Mouse (Mus musculus) neural tube, embryonic 14.5 days (tissue): ENCODE measurements around the gene Ercc2. TPM values are rescaled to one million over a fixed set of nuclear protein-coding genes. Genes with fewer than 3 reads are reported as not detected.

Experiments used
- ATAC-seq: fragments of 200-750 bp; cut with Nextera tagmentation; 2 replicates; pipeline ENCODE4 v1.8.0; 2017; ENCODE audit warnings: low read depth, mild to moderate bottlenecking, moderate TSS enrichment, moderate library complexity
- H3K27ac ChIP-seq: fragments of 300-500 bp; sonication (generic); 2 replicates; pipeline ENCODE4 v1.5.1; 2014; ENCODE audit warnings: low read depth, mild to moderate bottlenecking, control low read depth, low read length, moderate library complexity, mixed read lengths
- H3K27me3 ChIP-seq: fragments of 300-500 bp; sonication (generic); 2 replicates; pipeline ENCODE4 v1.6.1; 2014; ENCODE audit warnings: low read length; ENCODE audit not compliant: control insufficient read depth, insufficient read depth
- H3K36me3 ChIP-seq: fragments of 300-500 bp; sonication (generic); 2 replicates; pipeline ENCODE4 v1.6.1; 2014; ENCODE audit warnings: low read length, mixed read lengths; ENCODE audit not compliant: control insufficient read depth, insufficient read depth
- H3K4me1 ChIP-seq: fragments of 300-500 bp; sonication (generic); 2 replicates; pipeline ENCODE4 v1.6.1; 2014; ENCODE audit warnings: low read length; ENCODE audit not compliant: control insufficient read depth, insufficient read depth
- H3K4me2 ChIP-seq: fragments of 300-500 bp; sonication (generic); 2 replicates; pipeline ENCODE4 v1.6.1; 2014; ENCODE audit warnings: mild to moderate bottlenecking, low read depth, low read length, control low read depth
- H3K4me3 ChIP-seq: fragments of 300-500 bp; sonication (generic); 2 replicates; pipeline ENCODE4 v1.5.1; 2014; ENCODE audit warnings: low read depth, low read length, control low read depth, mixed read lengths
- H3K9ac ChIP-seq: fragments of 300-500 bp; sonication (generic); replicated peaks from 2 replicates; pipeline ENCODE4 v1.6.1; 2014; ENCODE audit warnings: low read depth, mild to moderate bottlenecking, control low read depth, low read length, mixed read lengths
- H3K9me3 ChIP-seq: fragments of 300-500 bp; sonication (generic); 2 replicates; pipeline ENCODE4 v1.6.1; 2016; ENCODE audit warnings: low read length; ENCODE audit not compliant: control insufficient read depth
- WGBS: fragments of 180-500 bp; shearing (Covaris S2); extraction: QIAGEN DNeasy Blood & Tissue Kit; methylation state at CpG from one replicate; pipeline ENCODE4 v1.1.7; 2014; 5-methylcytosine and 5-hydroxymethylcytosine counted together
- polyA plus RNA-seq: library from polyadenylated mRNA; unstranded; fragments of >200 nt; fragmentation: Nextera tagmentation; extraction: Ambion mirVana; gene quantifications from 2 replicates; pipeline ENCODE4 v1.2.1, GENCODE M21; 2014

The Ercc2 gene
- polyA plus RNA-seq, 1 experiment from 2014 or later: 11.4 TPM

- H3K27ac ChIP-seq: no peak overlapping the region
- no peaks in the 10 kb centered on the region for H3K27me3 ChIP-seq
- H3K4me1 ChIP-seq: no peaks in the 10 kb centered on the region
- no peak overlapping the region for H3K4me2 ChIP-seq
- 74% methylated on average over 6 of the region's 6 CpGs for WGBS
- ATAC-seq: no peak
- H3K9me3 ChIP-seq: no peaks in the 10 kb centered on the region
- peaks cover 47% of the 10 kb centered on the region for H3K36me3 ChIP-seq
- no peak overlapping the region for H3K9ac ChIP-seq
- H3K4me3 ChIP-seq: no peak overlapping the region
Measured at GRCm38 (mm10) chr7:19426349-19426748, 44.5 kb downstream of the Ercc2 start.

GRCm38 (mm10) chr7:19426888-19427287, 45.1 kb downstream of the Ercc2 start:
- H3K9ac ChIP-seq: no peak overlapping the region
- no peak for ATAC-seq
- H3K4me1 ChIP-seq: no peaks in the 10 kb centered on the region
- H3K27ac ChIP-seq: no peak overlapping the region
- H3K27me3 ChIP-seq: no peaks in the 10 kb centered on the region
- peaks cover 52% of the 10 kb centered on the region for H3K36me3 ChIP-seq
- no peak overlapping the region for H3K4me2 ChIP-seq
- H3K9me3 ChIP-seq: no peaks in the 10 kb centered on the region
- no peak overlapping the region for H3K4me3 ChIP-seq
- 90% methylated on average over 6 of the region's 6 CpGs for WGBS

- 61% methylated on average over 15 of the region's 15 CpGs for WGBS
- Histone ChIP-seq H3K27me3 (no peaks in the 10 kb centered on the region), H3K4me2 (no peak overlapping the region), H3K4me3 (no peak overlapping the region), H3K27ac (no peak overlapping the region), H3K4me1 (no peaks in the 10 kb centered on the region), H3K36me3 (peaks cover 64% of the 10 kb centered on the region), H3K9me3 (no peaks in the 10 kb centered on the region), H3K9ac (no peak overlapping the region)
- ATAC-seq: no peak
Measured at GRCm38 (mm10) chr7:19427999-19428650, 46.3 kb downstream of the Ercc2 start.

- H3K27me3 ChIP-seq: no peaks in the 10 kb centered on the region
- no peak overlapping the region for H3K4me3 ChIP-seq
- no peak overlapping the region for H3K9ac ChIP-seq
- H3K9me3 ChIP-seq: no peaks in the 10 kb centered on the region
- no peak overlapping the region for H3K27ac ChIP-seq
- H3K36me3 ChIP-seq: peaks cover 78% of the 10 kb centered on the region
- H3K4me2 ChIP-seq: no peak overlapping the region
- WGBS: 77% methylated on average over 8 of the region's 8 CpGs
- H3K4me1 ChIP-seq: no peaks in the 10 kb centered on the region
- ATAC-seq: no peak
Measured at GRCm38 (mm10) chr7:19429726-19430125, 47.9 kb downstream of the Ercc2 start.

GRCm38 (mm10) chr7:19430402-19430801, 48.6 kb downstream of the Ercc2 start:
- no peak overlapping the region for H3K4me2 ChIP-seq
- H3K9ac ChIP-seq: no peak overlapping the region
- ATAC-seq: no peak
- H3K27me3 ChIP-seq: no peaks in the 10 kb centered on the region
- H3K4me3 ChIP-seq: no peak overlapping the region
- 94% methylated on average over 6 of the region's 6 CpGs for WGBS
- H3K36me3 ChIP-seq: peaks cover 75% of the 10 kb centered on the region
- no peak overlapping the region for H3K27ac ChIP-seq
- H3K4me1 ChIP-seq: no peaks in the 10 kb centered on the region
- H3K9me3 ChIP-seq: no peaks in the 10 kb centered on the region

GRCm38 (mm10) chr7:19432475-19432874, 50.7 kb downstream of the Ercc2 start:
- no peak overlapping the region for H3K9ac ChIP-seq
- H3K36me3 ChIP-seq: peaks cover 69% of the 10 kb centered on the region
- WGBS: 100% methylated on average over 2 of the region's 2 CpGs
- no peaks in the 10 kb centered on the region for H3K27me3 ChIP-seq
- ATAC-seq: no peak
- no peak overlapping the region for H3K27ac ChIP-seq
- H3K4me2 ChIP-seq: no peak overlapping the region
- no peak overlapping the region for H3K4me3 ChIP-seq
- no peaks in the 10 kb centered on the region for H3K9me3 ChIP-seq
- H3K4me1 ChIP-seq: no peaks in the 10 kb centered on the region

DNA sequence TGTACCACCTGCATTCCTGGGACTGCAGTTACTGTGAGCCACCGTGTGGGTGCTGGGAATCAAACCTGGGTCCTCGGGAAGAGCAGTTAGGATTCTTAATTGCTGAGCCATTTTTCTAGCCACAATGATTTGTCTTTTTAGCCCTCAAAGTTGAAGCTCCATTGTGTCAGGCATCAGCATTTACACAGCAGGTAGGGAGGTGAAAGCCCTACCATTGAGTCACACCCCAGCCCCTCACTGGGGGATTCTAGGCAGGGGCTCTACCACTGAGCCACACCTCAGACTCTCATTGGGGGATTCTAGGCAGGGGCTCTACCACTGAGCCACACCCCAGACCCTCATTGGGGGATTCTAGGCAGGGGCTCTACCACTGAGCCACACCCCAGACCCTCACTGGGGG, 54.5 kb downstream of the Ercc2 start:
- Histone ChIP-seq H3K27me3 (no peaks in the 10 kb centered on the region), H3K4me1 (no peaks in the 10 kb centered on the region), H3K4me2 (no peak overlapping the region), H3K9me3 (no peaks in the 10 kb centered on the region), H3K9ac (no peak overlapping the region), H3K27ac (no peak overlapping the region), H3K4me3 (no peak overlapping the region), H3K36me3 (peaks cover 57% of the 10 kb centered on the region)
- no peak for ATAC-seq
- WGBS: 93% methylated on average over 2 of the region's 2 CpGs

DNA sequence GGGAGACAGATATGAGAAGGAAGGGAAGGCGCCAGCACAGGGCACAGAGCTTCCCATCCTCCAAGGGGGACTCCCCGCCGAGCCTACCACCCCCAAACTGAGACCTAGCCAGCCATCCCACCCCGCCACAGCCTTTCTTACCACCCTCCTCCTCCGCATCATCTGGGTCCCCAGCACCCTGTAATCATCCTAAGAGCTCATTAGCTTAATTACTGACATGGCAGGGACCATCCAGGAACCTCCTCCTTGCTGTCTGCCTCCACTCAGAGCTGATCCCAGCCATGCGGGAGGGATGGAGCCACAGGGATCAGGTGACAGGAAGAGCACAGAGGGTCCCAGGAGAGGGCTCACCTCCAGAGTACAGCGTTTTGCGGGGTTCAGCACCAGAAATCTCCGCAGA, 55.2 kb downstream of the Ercc2 start:
- no peaks in the 10 kb centered on the region for H3K27me3 ChIP-seq
- ATAC-seq: no peak
- no peak overlapping the region for H3K4me3 ChIP-seq
- peaks cover 49% of the 10 kb centered on the region for H3K36me3 ChIP-seq
- no peaks in the 10 kb centered on the region for H3K4me1 ChIP-seq
- no peak overlapping the region for H3K4me2 ChIP-seq
- H3K27ac ChIP-seq: no peak overlapping the region
- no peak overlapping the region for H3K9ac ChIP-seq
- WGBS: 81% methylated on average over 9 of the region's 9 CpGs
- no peaks in the 10 kb centered on the region for H3K9me3 ChIP-seq

GRCm38 (mm10) chr7:19441448-19442091, 59.8 kb downstream of the Ercc2 start:
- WGBS: 80% methylated on average over 9 of the region's 9 CpGs
- Histone ChIP-seq H3K9me3 (no peaks in the 10 kb centered on the region), H3K4me1 (no peaks in the 10 kb centered on the region), H3K36me3 (peaks cover 36% of the 10 kb centered on the region), H3K27me3 (no peaks in the 10 kb centered on the region), H3K27ac (no peak overlapping the region), H3K4me2 (no peak overlapping the region), H3K9ac (no peak overlapping the region), H3K4me3 (no peak overlapping the region)
- no peak for ATAC-seq
